Mouse (Mus musculus): ENCODE results near the gene Ston2. TPM values are rescaled to one million over a fixed set of nuclear protein-coding genes. Genes with fewer than 3 reads are reported as not detected.

Gene Ston2
- polyA plus RNA-seq, 1 experiment from 2014 or later = 8.1 TPM

- ATAC-seq (replicated peaks; ENCODE audit: low FRiP score, low read depth) (no peak), DNase-seq (ENCODE audit: low spot score) (no peak)
- no peak overlapping the region for H3K4me3 ChIP-seq (replicated peaks; ENCODE audit: low read depth, low read length)
- no peak for TF ChIP-seq CTCF (IDR thresholded peaks at IDR 0.05; ENCODE audit: low read depth)
- H3K27me3 ChIP-seq (ENCODE audit: insufficient read depth, low read length) = no peaks in the 10 kb centered on the region
- no peaks in the 10 kb centered on the region for H3K36me3 ChIP-seq (ENCODE audit: insufficient read depth, low read length)
- no peaks in the 10 kb centered on the region for H3K4me1 ChIP-seq (replicated peaks; ENCODE audit: insufficient read depth, low read length)
- no peak overlapping the region for H3K27ac ChIP-seq
- no peak overlapping the region for H3K9ac ChIP-seq (ENCODE audit: low read depth, low read length)
- H3K4me2 ChIP-seq (ENCODE audit: low read length) = no peak overlapping the region
- no peaks in the 10 kb centered on the region for H3K9me3 ChIP-seq (replicated peaks; ENCODE audit: low read length)
- WGBS = 90% methylated on average over 5 of the region's 5 CpGs
Measured at GRCm38 (mm10) chr12:91609425-91609824, 178.8 kb downstream of the Ston2 start.

- DNase-seq (ENCODE audit: low spot score) = no peak
- no peak overlapping the region for H3K9ac ChIP-seq (ENCODE audit: low read depth, low read length)
- no peaks in the 10 kb centered on the region for H3K27me3 ChIP-seq (ENCODE audit: insufficient read depth, low read length)
- no peak for TF ChIP-seq CTCF (IDR thresholded peaks at IDR 0.05; ENCODE audit: low read depth)
- WGBS = 69% methylated on average over 7 of the region's 7 CpGs
- no peak overlapping the region for H3K27ac ChIP-seq
- no peak for ATAC-seq (replicated peaks; ENCODE audit: low FRiP score, low read depth)
- H3K4me3 ChIP-seq (replicated peaks; ENCODE audit: low read depth, low read length) = no peak overlapping the region
- H3K9me3 ChIP-seq (replicated peaks; ENCODE audit: low read length) = no peaks in the 10 kb centered on the region
- no peaks in the 10 kb centered on the region for H3K36me3 ChIP-seq (ENCODE audit: insufficient read depth, low read length)
- no peaks in the 10 kb centered on the region for H3K4me1 ChIP-seq (replicated peaks; ENCODE audit: insufficient read depth, low read length)
- no peak overlapping the region for H3K4me2 ChIP-seq (ENCODE audit: low read length)
Measured at GRCm38 (mm10) chr12:91607678-91608077, 180.5 kb downstream of the Ston2 start.

- H3K27me3 ChIP-seq (ENCODE audit: insufficient read depth, low read length) = no peaks in the 10 kb centered on the region
- H3K9ac ChIP-seq (ENCODE audit: low read depth, low read length) = no peak overlapping the region
- H3K4me1 ChIP-seq (replicated peaks; ENCODE audit: insufficient read depth, low read length) = no peaks in the 10 kb centered on the region
- no peaks in the 10 kb centered on the region for H3K9me3 ChIP-seq (replicated peaks; ENCODE audit: low read length)
- TF ChIP-seq CTCF (IDR thresholded peaks at IDR 0.05; ENCODE audit: low read depth) = no peak
- no peak for DNase-seq (ENCODE audit: low spot score)
- no peak overlapping the region for H3K4me2 ChIP-seq (ENCODE audit: low read length)
- H3K36me3 ChIP-seq (ENCODE audit: insufficient read depth, low read length) = no peaks in the 10 kb centered on the region
- no peak for ATAC-seq (replicated peaks; ENCODE audit: low FRiP score, low read depth)
- H3K27ac ChIP-seq = no peak overlapping the region
- H3K4me3 ChIP-seq (replicated peaks; ENCODE audit: low read depth, low read length) = no peak overlapping the region
- 86% methylated on average over 13 of the region's 13 CpGs for WGBS
Measured at GRCm38 (mm10) chr12:91606651-91607050, 181.5 kb downstream of the Ston2 start.

- no peak overlapping the region for H3K27ac ChIP-seq
- no peaks in the 10 kb centered on the region for H3K9me3 ChIP-seq (replicated peaks; ENCODE audit: low read length)
- H3K4me3 ChIP-seq (replicated peaks; ENCODE audit: low read depth, low read length) = no peak overlapping the region
- 18% methylated on average over 6 of the region's 6 CpGs for WGBS
- no peaks in the 10 kb centered on the region for H3K4me1 ChIP-seq (replicated peaks; ENCODE audit: insufficient read depth, low read length)
- DNase-seq (ENCODE audit: low spot score) (peak; percentile 79), ATAC-seq (replicated peaks; ENCODE audit: low FRiP score, low read depth) (no peak)
- no peak overlapping the region for H3K4me2 ChIP-seq (ENCODE audit: low read length)
- no peaks in the 10 kb centered on the region for H3K27me3 ChIP-seq (ENCODE audit: insufficient read depth, low read length)
- TF ChIP-seq CTCF (IDR thresholded peaks at IDR 0.05; ENCODE audit: low read depth) = no peak
- H3K9ac ChIP-seq (ENCODE audit: low read depth, low read length) = no peak overlapping the region
- H3K36me3 ChIP-seq (ENCODE audit: insufficient read depth, low read length) = no peaks in the 10 kb centered on the region
Measured at GRCm38 (mm10) chr12:91604600-91604999, 183.6 kb downstream of the Ston2 start.

- ATAC-seq (replicated peaks; ENCODE audit: low FRiP score, low read depth) (no peak), DNase-seq (ENCODE audit: low spot score) (peak; percentile 10)
- Histone ChIP-seq H3K4me1 (replicated peaks; ENCODE audit: insufficient read depth, low read length) (peaks cover 9% of the 10 kb centered on the region), H3K4me2 (ENCODE audit: low read length) (no peak overlapping the region), H3K4me3 (replicated peaks; ENCODE audit: low read depth, low read length) (no peak overlapping the region), H3K27me3 (ENCODE audit: insufficient read depth, low read length) (no peaks in the 10 kb centered on the region), H3K36me3 (ENCODE audit: insufficient read depth, low read length) (no peaks in the 10 kb centered on the region), H3K9ac (ENCODE audit: low read depth, low read length) (no peak overlapping the region), H3K9me3 (replicated peaks; ENCODE audit: low read length) (no peaks in the 10 kb centered on the region), H3K27ac (no peak overlapping the region)
- TF ChIP-seq CTCF (IDR thresholded peaks at IDR 0.05; ENCODE audit: low read depth) = no peak
- 68% methylated on average over 3 of the region's 3 CpGs for whole genome bisulfite sequencing
Measured at GRCm38 (mm10) chr12:91592128-91592527, 196.1 kb downstream of the Ston2 start.

DNA sequence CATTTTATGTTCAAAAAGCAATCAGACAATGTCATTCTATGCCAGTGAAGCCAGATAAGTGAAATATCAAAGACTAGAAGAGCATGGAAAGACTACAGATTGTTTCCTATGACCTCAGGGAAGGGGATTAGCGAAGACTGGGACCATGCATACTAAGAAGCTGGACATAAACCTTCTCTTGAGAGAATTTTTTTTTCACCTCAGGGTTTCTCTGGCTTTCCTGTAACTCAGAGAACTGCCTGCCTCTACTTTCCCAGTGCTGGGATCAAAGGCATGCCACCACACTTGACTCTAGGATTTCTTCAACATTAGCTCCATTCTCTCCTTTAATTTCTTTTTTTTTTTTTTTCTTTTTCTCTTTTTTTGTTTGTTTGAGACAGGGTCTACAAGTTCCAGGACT, 197.0 kb downstream of the Ston2 start:
- H3K9me3 ChIP-seq (replicated peaks; ENCODE audit: low read length) = no peaks in the 10 kb centered on the region
- DNase-seq (ENCODE audit: low spot score) (no peak), ATAC-seq (replicated peaks; ENCODE audit: low FRiP score, low read depth) (no peak)
- H3K4me2 ChIP-seq (ENCODE audit: low read length) = peak overlapping the region; percentile 66; the same call in 1 of the 2 replicates
- 90% methylated on average over 1 of the region's 1 CpGs for WGBS
- no peaks in the 10 kb centered on the region for H3K27me3 ChIP-seq (ENCODE audit: insufficient read depth, low read length)
- peaks cover 12% of the 10 kb centered on the region for H3K4me1 ChIP-seq (replicated peaks; ENCODE audit: insufficient read depth, low read length)
- TF ChIP-seq CTCF (IDR thresholded peaks at IDR 0.05; ENCODE audit: low read depth) = no peak
- H3K9ac ChIP-seq (ENCODE audit: low read depth, low read length) = peak overlapping the region; percentile 70; the same call in 1 of the 2 replicates
- no peak overlapping the region for H3K4me3 ChIP-seq (replicated peaks; ENCODE audit: low read depth, low read length)
- peak overlapping the region; percentile 100 for H3K27ac ChIP-seq
- H3K36me3 ChIP-seq (ENCODE audit: insufficient read depth, low read length) = no peaks in the 10 kb centered on the region

DNA sequence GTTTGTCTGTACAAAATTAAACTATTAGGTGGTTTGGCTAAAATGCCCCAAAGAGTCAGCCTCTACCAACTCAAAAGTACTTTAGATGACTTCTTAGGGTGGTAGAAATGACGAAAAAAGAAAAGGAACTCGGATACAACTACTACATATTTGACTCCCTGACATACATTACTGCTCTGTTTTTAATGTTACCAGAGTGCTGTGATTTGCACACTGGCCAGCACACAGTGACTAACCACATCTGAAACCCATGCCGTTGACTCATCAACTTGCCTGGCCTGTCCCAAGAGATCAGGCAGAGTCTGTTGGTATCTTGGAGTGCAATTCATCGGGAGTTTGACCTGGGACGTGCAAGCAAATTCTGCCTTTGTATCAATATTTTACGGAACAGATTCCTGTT, 197.5 kb downstream of the Ston2 start:
- TF ChIP-seq CTCF (IDR thresholded peaks at IDR 0.05; ENCODE audit: low read depth) = no peak
- peak overlapping the region; percentile 66 for H3K4me2 ChIP-seq (ENCODE audit: low read length)
- H3K9me3 ChIP-seq (replicated peaks; ENCODE audit: low read length) = no peaks in the 10 kb centered on the region
- peak overlapping the region; percentile 100 for H3K27ac ChIP-seq
- peak overlapping the region; percentile 96 for H3K4me3 ChIP-seq (replicated peaks; ENCODE audit: low read depth, low read length)
- peaks cover 12% of the 10 kb centered on the region for H3K4me1 ChIP-seq (replicated peaks; ENCODE audit: insufficient read depth, low read length)
- no peaks in the 10 kb centered on the region for H3K27me3 ChIP-seq (ENCODE audit: insufficient read depth, low read length)
- no peak for ATAC-seq (replicated peaks; ENCODE audit: low FRiP score, low read depth)
- peak; percentile 42 for DNase-seq (ENCODE audit: low spot score)
- 27% methylated on average over 6 of the region's 6 CpGs for WGBS
- no peaks in the 10 kb centered on the region for H3K36me3 ChIP-seq (ENCODE audit: insufficient read depth, low read length)
- peak overlapping the region; percentile 70 for H3K9ac ChIP-seq (ENCODE audit: low read depth, low read length)
